Mouse (Mus musculus): ENCODE results near the gene Ppy.
A peak's percentile ranks its signal among the peaks of the same experiment; 100 is the strongest.

- no peak for TF ChIP-seq CTCF (IDR thresholded peaks at IDR 0.05; ENCODE audit: low read depth)
- peak; percentile 93 for TF ChIP-seq EP300 (IDR thresholded peaks at IDR 0.05; ENCODE audit: low read depth)
Observed at GRCm38 (mm10) chr11:102051541-102051940, 49.6 kb downstream of the Ppy start.
